Mouse (Mus musculus) layer of hippocampus, adult 2 months (tissue): ENCODE data around the gene Kank4. TPM values are rescaled to one million over a fixed set of nuclear protein-coding genes. Genes with fewer than 3 reads are reported as not detected.
A peak's percentile ranks its signal among the peaks of the same experiment; 100 is the strongest.
"Not testable (repeated sequence)": the region's sequence is repeated elsewhere in the genome, so short reads cannot be mapped to it uniquely, and the experiment has no call there.

Source experiments
- DNase-seq, 2 experiments: peaks; one replicate each; pipeline ENCODE4 v3.0.0; 2022; ENCODE audit warnings: low spot score in 2 of 2
- H3K27ac ChIP-seq: fragments of 200-600 bp; 2 replicates; pipeline ENCODE4 v1.8.1; 2022
- H3K4me3 ChIP-seq: fragments of 200-600 bp; 2 replicates; pipeline ENCODE4 v1.8.1; 2022; ENCODE audit warnings: mild to moderate bottlenecking
- CTCF ChIP-seq: fragments of 200-600 bp; conservative IDR thresholded peaks from 2 replicates; pipeline ENCODE4 v1.8.1; 2022; ENCODE audit warnings: antibody characterized with exemption, mild to moderate bottlenecking, moderate library complexity
- long read RNA-seq, 2 experiments: library from polyadenylated mRNA; stranded (forward); transcript quantifications; one replicate each; pipeline ENCODE4 v2.0.0; 2021; ENCODE audit warnings: borderline mapping rate in 2 of 2
- total RNA-seq, 2 experiments: library from RNA; stranded (reverse); gene quantifications; 2 replicates each; pipeline ENCODE4 v1.2.3; 2021

Gene Kank4
- total RNA-seq: 1 to 10 TPM; 2.5 to 3.0 TPM
- long read RNA-seq, experiment 1, partial matches to known transcripts: 1 of 1 reads
- long read RNA-seq, experiment 1, other reads (novel, unspliced or antisense): 0 of 1 reads
- long read RNA-seq, experiment 2, partial matches to known transcripts: 0 of 1 reads
- long read RNA-seq, experiment 2, other reads (novel, unspliced or antisense): 1 of 1 reads

- H3K27ac ChIP-seq: peak within 1 kb of the TSS; percentile 40; the same call in 1 of the 2 replicates
Observed at GRCm38 (mm10) chr4:98817184-98817911, at the start of gene Kank4. Kank4 (minus strand) TSS chr4:98817537.

GRCm38 (mm10) chr4:98865386-98866237, 48.3 kb upstream of the Kank4 start:
- H3K4me3 ChIP-seq: peak overlapping the region; percentile 11; the same call in 1 of the 2 replicates
- H3K27ac ChIP-seq: peak overlapping the region; percentile 71
- DNase-seq: peak; percentile 20 to 31
- no peak for TF ChIP-seq CTCF

More at GRCm38 (mm10) chr4:98817184-98817911, at the start of gene Kank4:
- no peak for DNase-seq
- peak within 1 kb of the TSS; percentile 66 for H3K4me3 ChIP-seq
- no peak for TF ChIP-seq CTCF

- Histone ChIP-seq H3K27ac (no peak overlapping the region), H3K4me3 (no peak overlapping the region)
- DNase-seq: no peak
- TF ChIP-seq CTCF: no peak
Observed at GRCm38 (mm10) chr4:98864546-98864945, 47.2 kb upstream of the Kank4 start.

GRCm38 (mm10) chr4:98864094-98864493, 46.8 kb upstream of the Kank4 start:
- H3K27ac ChIP-seq: no peak overlapping the region
- no peak for TF ChIP-seq CTCF
- DNase-seq: no peak
- no peak overlapping the region for H3K4me3 ChIP-seq

DNA sequence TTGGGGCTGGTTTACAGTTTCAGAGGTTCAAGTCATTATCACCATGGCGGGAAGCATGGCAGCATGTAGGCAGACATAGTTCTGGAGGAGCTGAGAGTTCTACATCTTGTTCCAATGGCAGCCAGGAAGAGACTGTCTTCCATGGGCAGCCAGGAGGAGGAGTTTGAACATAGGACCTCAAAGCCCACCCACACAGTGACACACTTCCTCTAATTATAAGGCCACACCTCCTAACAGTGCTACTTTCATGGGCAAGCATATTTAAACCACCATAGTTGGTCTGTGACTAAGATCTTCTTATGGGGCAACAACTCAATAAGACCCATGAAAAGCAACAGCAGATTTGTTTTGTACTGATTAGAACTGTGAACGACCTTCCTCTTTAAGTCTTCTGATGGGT, 46.1 kb upstream of the Kank4 start:
- DNase-seq: no peak
- no peak for TF ChIP-seq CTCF
- H3K27ac ChIP-seq: no peak overlapping the region
- H3K4me3 ChIP-seq: no peak overlapping the region

GRCm38 (mm10) chr4:98858151-98858855, 41.0 kb upstream of the Kank4 start:
- no peak for DNase-seq
- Histone ChIP-seq H3K27ac (no peak overlapping the region), H3K4me3 (no peak overlapping the region)
- no peak for TF ChIP-seq CTCF

GRCm38 (mm10) chr4:98857037-98857648, 39.8 kb upstream of the Kank4 start:
- no peak overlapping the region for H3K4me3 ChIP-seq
- no peak for DNase-seq
- no peak for TF ChIP-seq CTCF
- H3K27ac ChIP-seq: no peak overlapping the region

- DNase-seq: no peak
- Histone ChIP-seq H3K27ac (no peak overlapping the region), H3K4me3 (no peak overlapping the region)
- no peak for TF ChIP-seq CTCF
Observed at GRCm38 (mm10) chr4:98853926-98854325, 36.6 kb upstream of the Kank4 start.

GRCm38 (mm10) chr4:98850485-98850884, 33.1 kb upstream of the Kank4 start:
- DNase-seq, H3K4me3 ChIP-seq, H3K27ac ChIP-seq: not testable (repeated sequence)

- H3K27ac ChIP-seq: no peak overlapping the region
- TF ChIP-seq CTCF: no peak
- DNase-seq: no peak
- H3K4me3 ChIP-seq: no peak overlapping the region
Observed at GRCm38 (mm10) chr4:98847120-98847885, 30.0 kb upstream of the Kank4 start.

DNA sequence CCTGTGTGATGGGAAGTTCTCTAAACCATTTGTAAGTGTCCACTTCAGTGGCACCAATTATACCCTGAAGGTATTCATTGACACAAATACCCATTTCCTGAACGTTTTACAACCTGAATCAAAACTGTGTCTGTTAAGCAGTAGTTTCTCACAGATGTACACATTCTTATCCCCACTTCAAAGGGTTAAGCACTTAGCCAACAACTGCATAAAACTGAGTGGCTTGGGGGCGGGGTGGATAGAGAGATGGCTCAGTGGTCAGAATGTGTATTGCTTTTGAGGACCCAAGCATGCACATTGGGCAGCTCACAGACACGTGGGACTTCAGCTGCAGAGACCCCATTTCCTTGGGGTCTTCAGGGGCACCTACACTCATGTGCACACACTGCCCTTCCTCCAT, 29.1 kb upstream of the Kank4 start:
- no peak overlapping the region for H3K4me3 ChIP-seq
- TF ChIP-seq CTCF: no peak
- H3K27ac ChIP-seq: no peak overlapping the region
- no peak for DNase-seq
